Mouse (Mus musculus) kidney, postnatal 10 days (tissue): ENCODE results near the gene Pex26.

Experiments used
- DNase-seq: peaks from one replicate; pipeline ENCODE4 v3.0.0; 2021; ENCODE audit warnings: mixed read lengths

Gene Pex26

GRCm38 (mm10) chr6:121210149-121210925 lies 26.9 kb downstream of the Pex26 start, which contains the start of gene Tuba8:
TSS of gene Tuba8 (plus strand) at chr6:121210696.
- DNase-seq, result peak; percentile 52

- no peak for DNase-seq
These were observed 27.4 kb downstream of the Pex26 start for GRCm38 (mm10) chr6:121210926-121211289.

GRCm38 (mm10) chr6:121211743-121212142 lies 28.3 kb downstream of the Pex26 start:
- no peak for DNase-seq

GRCm38 (mm10) chr6:121212988-121213387 lies 29.5 kb downstream of the Pex26 start:
- no peak for DNase-seq

- DNase-seq, result no peak
These were observed 30.8 kb downstream of the Pex26 start for GRCm38 (mm10) chr6:121214221-121214620.

GRCm38 (mm10) chr6:121214667-121215330 lies 31.3 kb downstream of the Pex26 start:
- no peak for DNase-seq

- DNase-seq, result no peak
These were observed 31.9 kb downstream of the Pex26 start for GRCm38 (mm10) chr6:121215336-121215735.

- DNase-seq, result no peak
These were observed 32.4 kb downstream of the Pex26 start for GRCm38 (mm10) chr6:121215896-121216295.

- no peak for DNase-seq
These were observed 33.3 kb downstream of the Pex26 start for GRCm38 (mm10) chr6:121216589-121217255.

- no peak for DNase-seq
These were observed 34.5 kb downstream of the Pex26 start for GRCm38 (mm10) chr6:121218002-121218401.

- no peak for DNase-seq
These were observed 35.9 kb downstream of the Pex26 start for GRCm38 (mm10) chr6:121219406-121219805.

GRCm38 (mm10) chr6:121220181-121220580 lies 36.7 kb downstream of the Pex26 start:
- DNase-seq, result no peak

GRCm38 (mm10) chr6:121221876-121222597 lies 38.6 kb downstream of the Pex26 start:
- DNase-seq, result no peak

GRCm38 (mm10) chr6:121223001-121223400 lies 39.5 kb downstream of the Pex26 start:
- DNase-seq, result no peak

- DNase-seq, result no peak
These were observed 40.6 kb downstream of the Pex26 start for GRCm38 (mm10) chr6:121224067-121224466.

GRCm38 (mm10) chr6:121224993-121225392 lies 41.5 kb downstream of the Pex26 start:
- peak; percentile 38 for DNase-seq

- no peak for DNase-seq
These were observed 42.6 kb downstream of the Pex26 start for GRCm38 (mm10) chr6:121226043-121226442.

- DNase-seq, result no peak
These were observed 43.3 kb downstream of the Pex26 start for GRCm38 (mm10) chr6:121226744-121227143.

- DNase-seq, result no peak
These were observed 45.0 kb downstream of the Pex26 start for GRCm38 (mm10) chr6:121228421-121228820.

- DNase-seq, result no peak
These were observed 49.2 kb downstream of the Pex26 start for GRCm38 (mm10) chr6:121232652-121233051.

GRCm38 (mm10) chr6:121236386-121236785 lies 52.9 kb downstream of the Pex26 start:
- no peak for DNase-seq

GRCm38 (mm10) chr6:121238209-121238608 lies 54.7 kb downstream of the Pex26 start:
- no peak for DNase-seq

GRCm38 (mm10) chr6:121241780-121242179 lies 58.3 kb downstream of the Pex26 start:
- no peak for DNase-seq
